Mouse (Mus musculus): ENCODE measurements at regions not wholly inside any gene's neighbourhood (a gene's known extent, or its start where the extent isn't known, plus 50 kb on each side); places are given as distances from the start of the nearest gene placed in this dataset.
A peak's percentile ranks its signal among the peaks of the same experiment; 100 is the strongest.

- Histone ChIP-seq H3K4me3 (no peak overlapping the region), H3K36me3 (no peaks in the 10 kb centered on the region), H3K4me1 (replicated peaks) (peaks cover 62% of the 10 kb centered on the region), H3K27me3 (ENCODE audit: insufficient read depth, poor library complexity, severe bottlenecking) (no peaks in the 10 kb centered on the region), H3K9me3 (no peaks in the 10 kb centered on the region), H3K27ac (0 out of 2 replicates have a peak overlapping the region, but pooled peaks have one; percentile 1)
- no peak for DNase-seq (ENCODE audit: low spot score)
- 76% methylated on average over 2 of the region's 2 CpGs for WGBS
Observed at GRCm38 (mm10) chr5:64600811-64601210, 202.4 kb upstream of the Klf3 start.

GRCm38 (mm10) chr5:64601285-64601684 lies 201.9 kb upstream of the Klf3 start:
- 80% methylated on average over 8 of the region's 8 CpGs for WGBS
- H3K4me3 ChIP-seq: no peak overlapping the region
- DNase-seq (ENCODE audit: low spot score): no peak
- H3K9me3 ChIP-seq: no peaks in the 10 kb centered on the region
- H3K27ac ChIP-seq: peak overlapping the region; percentile 79
- H3K27me3 ChIP-seq (ENCODE audit: insufficient read depth, poor library complexity, severe bottlenecking): no peaks in the 10 kb centered on the region
- no peaks in the 10 kb centered on the region for H3K36me3 ChIP-seq
- peaks cover 60% of the 10 kb centered on the region for H3K4me1 ChIP-seq (replicated peaks)

- peaks cover 56% of the 10 kb centered on the region for H3K4me1 ChIP-seq (replicated peaks)
- no peak for DNase-seq (ENCODE audit: low spot score)
- H3K27ac ChIP-seq: peak overlapping the region; percentile 79
- no peaks in the 10 kb centered on the region for H3K9me3 ChIP-seq
- no peaks in the 10 kb centered on the region for H3K27me3 ChIP-seq (ENCODE audit: insufficient read depth, poor library complexity, severe bottlenecking)
- no peak overlapping the region for H3K4me3 ChIP-seq
- WGBS: 81% methylated on average over 5 of the region's 5 CpGs
- no peaks in the 10 kb centered on the region for H3K36me3 ChIP-seq
Observed at GRCm38 (mm10) chr5:64601832-64602231, 201.4 kb upstream of the Klf3 start.

GRCm38 (mm10) chr5:64602356-64602936 lies 200.7 kb upstream of the Klf3 start:
- no peaks in the 10 kb centered on the region for H3K27me3 ChIP-seq (ENCODE audit: insufficient read depth, poor library complexity, severe bottlenecking)
- DNase-seq (ENCODE audit: low spot score): no peak
- H3K27ac ChIP-seq: no peak overlapping the region; the same call in 1 of the 2 replicates
- peaks cover 50% of the 10 kb centered on the region for H3K4me1 ChIP-seq (replicated peaks)
- no peak overlapping the region for H3K4me3 ChIP-seq
- H3K9me3 ChIP-seq: no peaks in the 10 kb centered on the region
- 86% methylated on average over 8 of the region's 8 CpGs for WGBS
- H3K36me3 ChIP-seq: no peaks in the 10 kb centered on the region; the same call in 1 of the 2 replicates

GRCm38 (mm10) chr5:64602996-64603755 lies 200.0 kb upstream of the Klf3 start:
- Histone ChIP-seq H3K27me3 (ENCODE audit: insufficient read depth, poor library complexity, severe bottlenecking) (no peaks in the 10 kb centered on the region), H3K4me1 (replicated peaks) (peaks cover 48% of the 10 kb centered on the region), H3K36me3 (no peaks in the 10 kb centered on the region; the same call in 1 of the 2 replicates), H3K9me3 (no peaks in the 10 kb centered on the region), H3K27ac (no peak overlapping the region), H3K4me3 (no peak overlapping the region)
- DNase-seq (ENCODE audit: low spot score): no peak
- WGBS: 92% methylated on average over 11 of the region's 11 CpGs

GRCm38 (mm10) chr5:64605171-64605570 lies 198.0 kb upstream of the Klf3 start:
- Histone ChIP-seq H3K36me3 (peaks cover 6% of the 10 kb centered on the region), H3K4me1 (replicated peaks) (peaks cover 43% of the 10 kb centered on the region), H3K9me3 (peaks cover 6% of the 10 kb centered on the region; the same call in 1 of the 2 replicates), H3K27me3 (ENCODE audit: insufficient read depth, poor library complexity, severe bottlenecking) (no peaks in the 10 kb centered on the region), H3K27ac (no peak overlapping the region), H3K4me3 (no peak overlapping the region)
- no peak for DNase-seq (ENCODE audit: low spot score)

- Histone ChIP-seq H3K27ac (peak overlapping the region; percentile 56), H3K4me1 (replicated peaks) (peaks cover 43% of the 10 kb centered on the region), H3K36me3 (peaks cover 6% of the 10 kb centered on the region), H3K27me3 (ENCODE audit: insufficient read depth, poor library complexity, severe bottlenecking) (no peaks in the 10 kb centered on the region), H3K4me3 (no peak overlapping the region), H3K9me3 (peaks cover 6% of the 10 kb centered on the region; the same call in 1 of the 2 replicates)
- no peak for DNase-seq (ENCODE audit: low spot score)
- WGBS: 55% methylated on average over 5 of the region's 5 CpGs
Observed at GRCm38 (mm10) chr5:64605991-64606390, 197.2 kb upstream of the Klf3 start.

GRCm38 (mm10) chr5:64609378-64610087 lies 193.7 kb upstream of the Klf3 start:
- peak overlapping the region; percentile 35 for H3K4me3 ChIP-seq

GRCm38 (mm10) chr5:64610146-64610545 lies 193.0 kb upstream of the Klf3 start:
- 9% methylated on average over 3 of the region's 3 CpGs for WGBS
- peak overlapping the region; percentile 90 for H3K27ac ChIP-seq
- peaks cover 30% of the 10 kb centered on the region for H3K4me1 ChIP-seq (replicated peaks)
- H3K27me3 ChIP-seq (ENCODE audit: insufficient read depth, poor library complexity, severe bottlenecking): no peaks in the 10 kb centered on the region
- no peak for DNase-seq (ENCODE audit: low spot score)
- H3K4me3 ChIP-seq: peak overlapping the region; percentile 35
- peaks cover 6% of the 10 kb centered on the region for H3K36me3 ChIP-seq
- H3K9me3 ChIP-seq: peaks cover 6% of the 10 kb centered on the region; the same call in 1 of the 2 replicates

More at GRCm38 (mm10) chr5:64609378-64610087, 193.7 kb upstream of the Klf3 start:
- H3K27me3 ChIP-seq (ENCODE audit: insufficient read depth, poor library complexity, severe bottlenecking): no peaks in the 10 kb centered on the region
- H3K4me1 ChIP-seq (replicated peaks): peaks cover 30% of the 10 kb centered on the region
- DNase-seq (ENCODE audit: low spot score): no peak
- 50% methylated on average over 3 of the region's 3 CpGs for whole genome bisulfite sequencing
- peak overlapping the region; percentile 90 for H3K27ac ChIP-seq
- H3K36me3 ChIP-seq: peaks cover 6% of the 10 kb centered on the region
- H3K9me3 ChIP-seq: peaks cover 6% of the 10 kb centered on the region; the same call in 1 of the 2 replicates

- Histone ChIP-seq H3K9me3 (peaks cover 6% of the 10 kb centered on the region; the same call in 1 of the 2 replicates), H3K4me3 (peak overlapping the region; percentile 35), H3K36me3 (peaks cover 6% of the 10 kb centered on the region), H3K27me3 (ENCODE audit: insufficient read depth, poor library complexity, severe bottlenecking) (no peaks in the 10 kb centered on the region), H3K27ac (peak overlapping the region; percentile 90), H3K4me1 (replicated peaks) (peaks cover 30% of the 10 kb centered on the region)
- peak; percentile 96 for DNase-seq (ENCODE audit: low spot score)
- 6% methylated on average over 13 of the region's 13 CpGs for WGBS
Observed at GRCm38 (mm10) chr5:64610562-64611405, 192.4 kb upstream of the Klf3 start.

GRCm38 (mm10) chr5:64612017-64612416 lies 191.2 kb upstream of the Klf3 start:
- WGBS: 91% methylated on average over 7 of the region's 7 CpGs
- Histone ChIP-seq H3K36me3 (peaks cover 6% of the 10 kb centered on the region), H3K9me3 (peaks cover 6% of the 10 kb centered on the region; the same call in 1 of the 2 replicates), H3K27me3 (ENCODE audit: insufficient read depth, poor library complexity, severe bottlenecking) (no peaks in the 10 kb centered on the region), H3K27ac (peak overlapping the region; percentile 90; the same call in 1 of the 2 replicates), H3K4me3 (no peak overlapping the region), H3K4me1 (replicated peaks) (peaks cover 34% of the 10 kb centered on the region)
- no peak for DNase-seq (ENCODE audit: low spot score)

GRCm38 (mm10) chr5:64613696-64614095 lies 189.5 kb upstream of the Klf3 start:
- no peak overlapping the region for H3K4me3 ChIP-seq
- H3K4me1 ChIP-seq (replicated peaks): peaks cover 35% of the 10 kb centered on the region
- H3K36me3 ChIP-seq: peaks cover 3% of the 10 kb centered on the region
- WGBS: 99% methylated on average over 3 of the region's 3 CpGs
- no peak overlapping the region for H3K27ac ChIP-seq
- no peak for DNase-seq (ENCODE audit: low spot score)
- no peaks in the 10 kb centered on the region for H3K27me3 ChIP-seq (ENCODE audit: insufficient read depth, poor library complexity, severe bottlenecking)
- peaks cover 3% of the 10 kb centered on the region; the same call in 1 of the 2 replicates for H3K9me3 ChIP-seq

All from hindbrain, embryonic 10.5 days (tissue).